Mouse (Mus musculus) stomach, postnatal 0 days (tissue): Measurements from ENCODE around the gene Rnf114. TPM values are rescaled to one million over a fixed set of nuclear protein-coding genes. Genes with fewer than 3 reads are reported as not detected.
A peak's percentile ranks its signal among the peaks of the same experiment; 100 is the strongest.

Experiments
- ATAC-seq: fragments of 200-750 bp; cut with Nextera tagmentation; 2 replicates; pipeline ENCODE4 v1.8.0; 2017; ENCODE audit not compliant: low FRiP score, low TSS enrichment
- DNase-seq: peaks from one replicate; pipeline ENCODE4 v3.0.0-alpha.2; 2016; ENCODE audit warnings: low spot score
- H3K27ac ChIP-seq: fragments of 300-500 bp; sonication (generic); replicated peaks from 2 replicates; pipeline ENCODE4 v1.5.1; 2014; ENCODE audit warnings: mild to moderate bottlenecking, control low read depth
- H3K27me3 ChIP-seq: fragments of 300-500 bp; sonication (generic); 2 replicates; pipeline ENCODE4 v1.6.1; 2014; ENCODE audit warnings: low read length; ENCODE audit not compliant: control insufficient read depth, insufficient read depth
- H3K36me3 ChIP-seq: fragments of 300-500 bp; sonication (generic); 2 replicates; pipeline ENCODE4 v1.6.1; 2014; ENCODE audit warnings: low read length, mixed read lengths; ENCODE audit not compliant: control insufficient read depth, insufficient read depth
- H3K4me1 ChIP-seq: fragments of 300-500 bp; sonication (generic); replicated peaks from 2 replicates; pipeline ENCODE4 v1.6.1; 2014; ENCODE audit warnings: antibody characterized with exemption; ENCODE audit not compliant: control insufficient read depth, insufficient read depth
- H3K4me2 ChIP-seq: fragments of 300-500 bp; sonication (generic); replicated peaks from 2 replicates; pipeline ENCODE4 v1.6.1; 2014; ENCODE audit warnings: low read depth, mild to moderate bottlenecking, control low read depth, moderate library complexity
- H3K4me3 ChIP-seq: fragments of 300-500 bp; sonication (generic); 2 replicates; pipeline ENCODE4 v1.5.1; 2014; ENCODE audit warnings: low read depth, low read length, control low read depth
- H3K9ac ChIP-seq: fragments of 300-500 bp; sonication (generic); 2 replicates; pipeline ENCODE4 v1.6.1; 2014; ENCODE audit warnings: mild to moderate bottlenecking, low read length, control low read depth, mixed read lengths
- H3K9me3 ChIP-seq: fragments of 300-500 bp; sonication (generic); 2 replicates; pipeline ENCODE4 v1.6.1; 2016; ENCODE audit warnings: low read length; ENCODE audit not compliant: control insufficient read depth
- CTCF ChIP-seq: IDR thresholded peaks from 2 replicates; pipeline ENCODE4 v1.5.1; 2016; ENCODE audit warnings: antibody characterized with exemption, low read depth, mild to moderate bottlenecking, moderate library complexity
- EP300 ChIP-seq: optimal IDR thresholded peaks from 2 replicates; pipeline ENCODE3; 2016; ENCODE audit warnings: antibody characterized with exemption
- WGBS: fragments of 180-500 bp; shearing (Covaris S2); extraction: QIAGEN DNeasy Blood & Tissue Kit; methylation state at CpG from one replicate; pipeline ENCODE4 v1.1.7; 2014; 5-methylcytosine and 5-hydroxymethylcytosine counted together
- polyA plus RNA-seq: library from polyadenylated mRNA; unstranded; fragments of >200 nt; fragmentation: Nextera tagmentation; extraction: Ambion mirVana; gene quantifications from 2 replicates; pipeline ENCODE4 v1.2.1, GENCODE M21; 2015

The Rnf114 gene
- polyA plus RNA-seq, 1 experiment from 2014 or later: 44.6 TPM

DNA sequence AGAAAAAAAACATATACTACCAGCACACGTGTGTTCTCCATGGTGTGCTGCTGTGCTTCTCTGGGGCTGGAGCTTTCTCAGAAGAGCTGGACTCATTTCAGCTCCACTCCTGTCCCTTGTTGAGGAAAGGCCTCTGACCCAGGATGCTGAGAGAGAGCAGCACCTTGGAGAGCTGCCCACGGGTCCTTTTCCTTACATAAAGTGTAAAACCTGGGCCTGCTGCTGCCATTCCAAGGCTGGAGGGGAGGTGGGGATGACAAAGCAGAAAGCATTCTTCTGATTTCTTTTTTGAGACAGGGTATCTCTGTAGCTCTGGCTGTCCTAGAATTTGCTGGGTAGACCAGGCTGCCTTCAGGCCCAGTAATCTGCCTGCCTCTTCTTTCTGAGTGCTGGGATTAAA is 14.3 kb upstream of the Rnf114 start:
- H3K4me1 ChIP-seq: 0 out of 2 replicates have a peak, but pooled peaks cover 4% of the 10 kb centered on the region
- no peaks in the 10 kb centered on the region for H3K27me3 ChIP-seq
- H3K9me3 ChIP-seq: no peaks in the 10 kb centered on the region
- DNase-seq: no peak
- H3K36me3 ChIP-seq: peaks cover 11% of the 10 kb centered on the region
- H3K4me3 ChIP-seq: no peak overlapping the region
- no peak for ATAC-seq
- no peak overlapping the region for H3K4me2 ChIP-seq
- TF ChIP-seq EP300: no peak
- TF ChIP-seq CTCF: no peak
- H3K27ac ChIP-seq: no peak overlapping the region
- 40% methylated on average over 2 of the region's 2 CpGs for WGBS
- no peak overlapping the region for H3K9ac ChIP-seq

DNA sequence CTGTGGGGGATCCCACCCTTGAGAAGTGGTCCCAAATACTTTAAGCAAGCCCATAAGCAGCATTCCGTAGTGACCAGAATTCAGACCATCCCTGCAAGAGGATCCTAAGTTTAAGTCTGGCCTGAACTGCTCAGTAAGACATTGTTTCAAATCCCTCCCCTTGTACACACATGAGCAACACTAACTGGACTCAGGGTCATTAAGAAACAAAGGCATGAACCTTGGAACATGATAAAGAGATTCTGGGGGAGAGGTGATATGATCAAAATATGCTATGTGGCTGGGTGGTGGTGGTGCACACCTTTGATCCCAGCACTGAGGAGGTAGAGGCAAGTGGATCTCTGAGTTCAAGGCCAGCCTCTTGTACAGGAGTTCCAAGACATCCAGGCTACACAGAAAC is 12.9 kb upstream of the Rnf114 start:
- H3K27ac ChIP-seq: peak overlapping the region; percentile 49; the same call in 1 of the 2 replicates
- H3K4me1 ChIP-seq: 0 out of 2 replicates have a peak, but pooled peaks cover 4% of the 10 kb centered on the region
- ATAC-seq: peak; percentile 49
- TF ChIP-seq EP300 (no peak), CTCF (no peak)
- no peak overlapping the region for H3K9ac ChIP-seq
- no peaks in the 10 kb centered on the region for H3K27me3 ChIP-seq
- no peak for DNase-seq
- no peak overlapping the region for H3K4me3 ChIP-seq
- 85% methylated on average over 1 of the region's 1 CpGs for WGBS
- no peak overlapping the region for H3K4me2 ChIP-seq
- H3K36me3 ChIP-seq: peaks cover 16% of the 10 kb centered on the region
- no peaks in the 10 kb centered on the region for H3K9me3 ChIP-seq

DNA sequence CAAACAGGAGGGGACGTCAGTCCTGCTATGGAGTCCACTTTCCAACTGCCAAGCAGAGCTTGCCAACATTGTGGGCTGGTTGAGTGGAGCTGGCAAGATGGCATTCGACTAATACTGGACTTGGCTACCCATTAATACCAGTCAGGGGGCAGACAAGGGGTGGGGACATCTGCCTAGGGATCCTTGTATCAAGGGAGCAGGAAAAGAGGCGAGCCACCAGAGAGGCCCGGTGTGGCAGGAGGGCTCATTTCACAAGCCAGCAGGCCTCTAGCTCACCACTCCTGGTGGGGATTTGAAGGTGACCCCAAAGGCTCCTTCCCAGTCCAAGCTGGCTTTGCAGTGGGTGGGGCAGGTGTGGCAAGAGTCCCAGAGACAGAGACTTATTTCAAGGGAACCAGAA is 9.8 kb upstream of the Rnf114 start:
- H3K4me3 ChIP-seq: no peak overlapping the region
- H3K9me3 ChIP-seq: no peaks in the 10 kb centered on the region
- H3K4me2 ChIP-seq: no peak overlapping the region
- ATAC-seq: no peak
- WGBS: 79% methylated on average over 4 of the region's 4 CpGs
- H3K27ac ChIP-seq: no peak overlapping the region
- H3K27me3 ChIP-seq: no peaks in the 10 kb centered on the region
- DNase-seq: no peak
- TF ChIP-seq CTCF: no peak
- no peak for TF ChIP-seq EP300
- no peak overlapping the region for H3K9ac ChIP-seq
- no peaks in the 10 kb centered on the region for H3K4me1 ChIP-seq
- H3K36me3 ChIP-seq: peaks cover 12% of the 10 kb centered on the region

DNA sequence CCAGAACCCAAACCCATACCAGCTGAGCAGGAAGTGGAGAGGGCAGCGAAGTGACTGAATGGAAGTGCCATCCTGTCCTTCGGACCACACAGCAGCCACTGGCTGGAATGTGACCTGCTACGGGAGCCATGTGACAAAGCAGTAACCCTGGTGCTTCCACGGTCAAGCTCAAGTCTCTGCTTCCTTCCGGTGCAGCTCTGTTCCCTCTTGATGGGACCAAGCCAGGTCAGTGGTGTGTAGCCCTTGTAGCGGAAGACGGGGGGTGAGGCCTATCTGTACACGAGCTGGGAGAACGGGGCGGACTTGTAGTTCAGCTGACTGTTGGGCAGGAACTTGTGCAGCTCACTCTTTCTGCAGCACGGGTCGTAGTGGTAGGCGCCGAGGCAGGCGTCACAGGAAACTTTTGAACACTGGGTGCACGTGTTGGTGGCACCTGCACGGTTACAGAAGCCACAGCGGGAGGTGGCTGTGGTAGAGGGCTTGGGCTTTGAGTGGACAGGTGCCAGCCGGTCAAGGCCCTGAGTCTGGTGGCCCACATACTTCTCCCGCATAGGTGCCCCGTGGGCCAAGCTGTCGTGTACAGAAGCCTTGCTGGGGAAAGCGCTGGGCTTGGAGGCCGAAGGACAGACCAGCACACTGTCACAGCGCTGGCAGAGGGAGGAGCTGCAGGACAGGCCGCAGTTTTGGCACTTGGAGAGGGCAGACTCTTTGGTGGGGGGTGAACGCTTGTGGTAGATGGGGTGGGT is 9.2 kb upstream of the Rnf114 start:
- Histone ChIP-seq H3K4me1 (no peaks in the 10 kb centered on the region), H3K4me2 (no peak overlapping the region), H3K4me3 (no peak overlapping the region), H3K36me3 (peaks cover 12% of the 10 kb centered on the region), H3K9me3 (no peaks in the 10 kb centered on the region), H3K9ac (no peak overlapping the region), H3K27me3 (no peaks in the 10 kb centered on the region), H3K27ac (no peak overlapping the region)
- no peak for TF ChIP-seq EP300
- TF ChIP-seq CTCF: no peak
- DNase-seq: no peak
- 88% methylated on average over 27 of the region's 27 CpGs for WGBS
- no peak for ATAC-seq

DNA sequence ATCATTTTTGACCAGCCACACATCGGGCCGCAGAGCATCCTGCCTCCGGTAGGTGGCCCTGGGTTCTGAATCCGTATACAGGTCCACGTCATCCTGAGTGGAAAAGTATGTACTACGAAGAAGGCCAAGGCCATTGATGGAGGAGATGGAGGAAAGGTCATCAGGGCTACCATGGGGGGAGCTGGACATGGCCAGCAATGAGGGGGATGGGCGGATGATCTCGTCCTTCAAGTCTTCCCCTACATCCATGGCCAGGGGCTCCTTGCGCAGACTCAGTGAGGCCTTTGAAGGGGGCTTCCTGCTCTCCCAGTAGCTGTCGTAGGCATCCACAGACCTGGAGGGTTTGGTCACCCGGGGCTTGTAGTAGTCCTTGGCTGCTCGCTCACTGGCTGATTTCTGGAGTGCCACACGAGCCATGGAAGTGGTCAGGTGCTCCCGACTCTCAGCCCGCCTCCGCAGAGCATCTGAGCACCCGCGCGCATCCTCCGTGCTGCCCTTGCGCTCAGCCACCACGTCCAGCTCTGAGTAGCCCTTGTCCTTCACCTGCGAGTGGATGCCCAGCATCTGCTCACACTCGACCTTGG is 8.5 kb upstream of the Rnf114 start:
- Histone ChIP-seq H3K9me3 (no peaks in the 10 kb centered on the region), H3K4me2 (no peak overlapping the region), H3K4me1 (no peaks in the 10 kb centered on the region), H3K27ac (no peak overlapping the region), H3K27me3 (no peaks in the 10 kb centered on the region), H3K4me3 (no peak overlapping the region), H3K36me3 (peaks cover 12% of the 10 kb centered on the region), H3K9ac (no peak overlapping the region)
- no peak for TF ChIP-seq CTCF
- TF ChIP-seq EP300: no peak
- DNase-seq (no peak), ATAC-seq (no peak)
- WGBS: 96% methylated on average over 24 of the region's 24 CpGs

DNA sequence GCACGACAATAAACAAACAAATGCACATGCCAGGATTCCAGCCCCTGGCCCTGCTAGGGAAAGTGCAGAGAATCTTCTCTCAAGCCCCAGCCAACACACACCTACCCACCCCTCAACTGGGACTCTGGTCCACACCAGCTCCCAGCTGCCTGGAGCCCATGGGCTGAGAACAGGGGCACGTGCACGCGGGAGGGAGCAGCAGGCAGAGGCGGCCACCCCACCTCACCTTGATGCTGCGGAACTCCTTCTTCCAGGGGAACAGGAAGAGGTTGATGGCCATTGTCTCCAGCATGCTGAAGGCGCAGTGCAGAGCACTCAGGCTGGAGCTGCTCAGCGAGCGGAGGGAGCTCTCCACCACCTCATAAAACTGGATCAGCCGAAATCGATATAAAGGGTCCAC is 7.5 kb upstream of the Rnf114 start:
- Histone ChIP-seq H3K4me3 (no peak overlapping the region), H3K27me3 (no peaks in the 10 kb centered on the region), H3K4me1 (no peaks in the 10 kb centered on the region), H3K9me3 (no peaks in the 10 kb centered on the region), H3K9ac (no peak overlapping the region), H3K36me3 (peaks cover 12% of the 10 kb centered on the region), H3K4me2 (no peak overlapping the region), H3K27ac (no peak overlapping the region)
- 86% methylated on average over 11 of the region's 11 CpGs for WGBS
- DNase-seq (no peak), ATAC-seq (no peak)
- TF ChIP-seq CTCF (no peak), EP300 (no peak)
